Mouse (Mus musculus): ENCODE measurements around the gene Hist1h2bf.
A peak's percentile ranks its signal among the peaks of the same experiment; 100 is the strongest.
"Not testable (repeated sequence)": the region's sequence is repeated elsewhere in the genome, so short reads cannot be mapped to it uniquely, and the experiment has no call there.

The Hist1h2bf gene

DNA sequence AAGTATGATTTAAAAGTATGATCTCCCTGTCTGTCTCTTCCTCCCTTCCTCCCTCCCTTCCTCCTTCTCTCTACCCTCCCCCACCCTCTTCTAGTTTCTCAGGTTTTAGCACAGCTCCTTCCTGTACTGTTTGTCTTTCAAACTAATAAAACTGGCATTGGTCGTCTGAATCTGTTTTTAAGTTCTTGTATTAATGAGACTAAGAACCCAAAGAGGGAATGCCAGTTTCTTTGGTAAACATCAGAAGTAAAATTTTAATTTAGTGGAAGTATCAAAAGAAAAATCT, 12.9 kb upstream of the Hist1h2bf start:
- DNase-seq (ENCODE audit: low read depth, low spot score) = no peak

DNA sequence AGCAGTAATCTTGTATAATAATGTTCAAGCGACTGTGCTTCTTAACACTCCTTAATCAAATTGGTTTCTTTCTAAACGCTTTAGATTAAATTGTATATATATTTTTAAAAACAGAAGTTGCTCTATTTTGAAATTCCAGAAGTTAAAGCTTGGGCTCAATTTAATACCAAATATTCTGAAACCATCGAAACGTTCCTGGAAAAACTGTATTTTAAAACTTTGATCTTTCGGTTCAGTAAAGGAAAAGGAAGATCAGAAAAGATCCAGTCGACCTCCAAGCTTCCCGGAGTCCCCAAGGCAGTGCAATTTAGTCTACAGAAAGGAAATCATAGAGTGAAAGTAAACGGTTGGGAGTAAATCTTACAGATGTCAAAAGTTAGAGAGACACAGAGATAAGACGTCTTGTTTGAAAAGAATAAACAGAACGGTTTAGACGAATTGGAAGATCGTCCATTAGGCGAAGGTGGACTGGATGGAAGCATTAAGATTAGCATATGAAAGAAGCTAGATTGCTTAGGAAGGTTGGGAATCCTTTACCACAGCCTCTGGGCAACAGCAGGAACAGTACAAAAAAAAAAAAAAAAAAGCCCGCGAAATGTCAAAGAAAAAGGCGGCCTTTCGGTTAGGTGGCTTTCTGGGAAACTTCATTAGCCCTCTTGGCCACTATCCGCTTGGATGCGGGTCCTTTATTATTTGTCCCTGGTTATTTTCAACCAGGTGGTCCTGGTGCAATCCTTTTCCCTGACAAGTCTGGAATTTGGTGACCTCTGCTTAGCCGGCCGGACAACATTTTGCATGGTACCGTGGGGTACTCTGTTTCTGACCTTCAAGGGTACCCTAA, 12.3 kb upstream of the Hist1h2bf start:
- no peak for DNase-seq (ENCODE audit: low read depth, low spot score)

DNA sequence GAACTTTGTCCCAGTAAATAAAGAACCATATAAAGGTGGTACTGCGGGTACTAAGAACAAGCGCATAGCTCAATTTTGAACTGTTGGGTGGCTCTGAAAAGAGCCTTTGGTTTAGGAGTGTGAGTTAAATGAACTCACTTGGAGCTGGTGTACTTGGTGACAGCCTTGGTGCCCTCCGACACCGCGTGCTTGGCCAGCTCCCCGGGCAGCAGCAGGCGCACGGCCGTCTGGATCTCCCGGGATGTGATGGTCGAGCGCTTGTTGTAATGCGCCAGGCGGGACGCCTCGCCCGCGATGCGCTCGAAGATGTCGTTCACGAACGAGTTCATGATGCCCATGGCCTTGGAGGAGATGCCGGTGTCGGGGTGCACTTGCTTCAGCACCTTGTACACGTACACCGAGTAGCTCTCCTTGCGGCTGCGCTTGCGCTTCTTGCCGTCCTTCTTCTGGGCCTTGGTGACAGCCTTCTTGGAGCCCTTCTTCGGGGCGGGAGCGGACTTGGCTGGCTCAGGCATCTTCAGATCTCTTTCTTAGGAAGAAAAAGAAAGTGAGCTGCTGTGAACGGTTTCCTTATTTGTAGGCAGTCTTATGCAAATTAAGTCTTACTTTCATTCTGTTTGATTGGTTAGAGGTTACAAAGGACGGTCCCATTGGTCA, 11.6 kb upstream of the Hist1h2bf start:
- peak; percentile 93 for DNase-seq (ENCODE audit: low read depth, low spot score)

DNA sequence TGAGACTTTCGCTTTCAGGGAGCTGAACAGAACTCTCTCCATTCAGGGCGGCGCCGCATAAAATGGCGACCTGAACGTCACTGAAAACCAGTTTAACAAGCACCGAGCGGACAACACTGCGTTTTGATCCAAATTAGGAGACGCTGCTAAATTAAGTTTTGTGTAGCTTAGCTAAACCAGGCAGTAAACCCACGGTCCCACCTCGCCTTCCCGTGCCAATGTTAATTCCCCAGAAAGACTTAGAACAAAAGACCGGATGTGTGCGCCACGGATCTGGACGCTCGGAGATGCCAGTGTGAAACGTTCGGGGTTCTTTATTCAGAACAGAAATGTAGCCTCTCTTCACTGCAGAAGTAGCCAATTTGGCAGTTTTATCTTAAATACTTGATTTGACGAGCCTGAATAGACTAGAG, 11.0 kb upstream of the Hist1h2bf start:
- DNase-seq (ENCODE audit: low read depth, low spot score) = peak; percentile 52

DNA sequence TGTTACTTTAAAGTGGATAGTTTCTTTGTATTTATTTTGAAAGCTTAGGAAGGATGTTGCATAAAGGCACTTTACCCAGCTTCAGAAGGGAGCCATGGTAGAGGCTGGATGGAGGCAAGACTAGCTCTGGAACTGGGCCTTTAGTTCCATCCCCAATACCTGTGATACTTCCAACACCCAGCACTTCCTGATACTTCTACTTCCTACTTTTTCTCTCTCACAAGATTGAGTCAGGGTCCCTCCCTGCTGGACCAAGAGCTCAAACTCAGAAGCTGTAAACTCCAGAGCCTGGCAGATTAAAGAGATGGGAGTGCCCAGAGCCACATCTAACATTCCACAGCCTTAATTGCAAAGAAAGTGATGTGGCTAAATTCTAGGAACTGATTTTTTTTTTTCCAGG, 10.3 kb upstream of the Hist1h2bf start:
- no peak for DNase-seq (ENCODE audit: low read depth, low spot score)

DNA sequence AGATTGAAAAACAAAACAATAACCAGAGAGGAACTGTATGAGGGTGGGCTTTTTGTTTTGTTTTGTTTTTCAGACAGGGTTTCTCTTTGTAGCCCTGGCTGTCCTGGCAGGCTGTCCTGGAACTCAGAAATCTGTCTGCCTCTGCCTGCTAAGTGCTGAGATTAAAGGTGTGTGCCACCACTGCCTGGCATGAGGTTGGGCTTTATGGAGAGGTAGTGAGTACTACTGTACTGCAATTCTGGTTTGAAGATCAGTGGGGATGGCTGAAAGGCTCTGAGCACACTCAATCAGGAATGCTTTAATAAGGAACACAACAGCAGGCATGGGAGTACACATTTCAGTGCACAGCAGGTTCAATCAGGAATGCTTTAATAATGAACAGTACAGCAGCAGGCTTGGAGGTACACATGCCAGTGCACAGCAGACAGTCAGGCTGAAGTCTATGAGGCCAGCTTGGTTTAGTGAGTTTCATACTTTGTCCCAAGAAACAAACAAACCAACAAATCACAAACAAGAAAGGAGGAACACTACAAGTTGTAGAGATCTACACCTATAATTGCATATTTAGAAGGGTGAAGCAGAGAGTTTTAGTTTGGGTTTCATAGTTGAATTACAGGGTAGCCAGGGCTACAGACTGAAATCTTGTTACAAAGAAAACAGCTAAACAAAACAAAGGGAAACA, 9.5 kb upstream of the Hist1h2bf start:
- no peak for DNase-seq (ENCODE audit: low read depth, low spot score)

DNA sequence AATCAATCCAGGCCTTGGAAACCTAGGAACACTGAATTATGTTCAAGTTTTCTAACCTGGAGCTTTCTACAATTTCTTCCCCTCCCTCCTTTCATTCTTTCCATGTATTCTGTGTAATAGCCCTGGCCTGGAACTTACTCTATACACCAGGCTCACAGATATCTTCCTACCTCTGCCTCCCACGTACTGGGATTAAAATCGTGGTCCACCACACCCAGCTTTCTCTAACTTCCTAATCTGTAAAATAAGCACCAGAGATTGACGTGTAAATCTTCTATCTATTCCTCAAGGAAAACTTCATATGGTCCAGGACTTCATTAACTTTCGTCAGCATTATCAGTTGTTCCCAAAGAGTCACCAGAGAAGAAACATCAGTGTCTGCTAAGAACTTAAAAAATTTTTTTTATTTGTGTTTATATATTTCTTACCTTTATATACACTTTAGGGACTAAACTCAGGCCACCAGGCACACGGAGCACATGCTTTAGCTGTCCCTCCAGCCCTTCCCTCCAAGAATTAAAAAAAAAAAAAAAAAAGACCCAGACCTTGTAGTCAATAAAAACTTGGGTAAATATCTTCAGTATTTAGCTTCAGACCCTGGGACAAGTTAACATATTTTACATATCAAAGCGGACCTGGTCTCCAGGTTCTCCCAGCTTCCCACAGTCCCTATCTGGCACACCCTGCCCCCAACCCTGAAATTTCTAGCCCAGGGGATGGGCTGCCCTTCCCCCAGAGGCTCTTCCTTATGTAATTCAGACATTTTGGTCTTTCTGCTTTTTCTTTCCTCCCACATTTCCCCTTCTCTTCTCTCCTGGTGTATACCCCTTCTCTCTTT, 8.4 kb upstream of the Hist1h2bf start:
- DNase-seq (ENCODE audit: low read depth, low spot score) = no peak

DNA sequence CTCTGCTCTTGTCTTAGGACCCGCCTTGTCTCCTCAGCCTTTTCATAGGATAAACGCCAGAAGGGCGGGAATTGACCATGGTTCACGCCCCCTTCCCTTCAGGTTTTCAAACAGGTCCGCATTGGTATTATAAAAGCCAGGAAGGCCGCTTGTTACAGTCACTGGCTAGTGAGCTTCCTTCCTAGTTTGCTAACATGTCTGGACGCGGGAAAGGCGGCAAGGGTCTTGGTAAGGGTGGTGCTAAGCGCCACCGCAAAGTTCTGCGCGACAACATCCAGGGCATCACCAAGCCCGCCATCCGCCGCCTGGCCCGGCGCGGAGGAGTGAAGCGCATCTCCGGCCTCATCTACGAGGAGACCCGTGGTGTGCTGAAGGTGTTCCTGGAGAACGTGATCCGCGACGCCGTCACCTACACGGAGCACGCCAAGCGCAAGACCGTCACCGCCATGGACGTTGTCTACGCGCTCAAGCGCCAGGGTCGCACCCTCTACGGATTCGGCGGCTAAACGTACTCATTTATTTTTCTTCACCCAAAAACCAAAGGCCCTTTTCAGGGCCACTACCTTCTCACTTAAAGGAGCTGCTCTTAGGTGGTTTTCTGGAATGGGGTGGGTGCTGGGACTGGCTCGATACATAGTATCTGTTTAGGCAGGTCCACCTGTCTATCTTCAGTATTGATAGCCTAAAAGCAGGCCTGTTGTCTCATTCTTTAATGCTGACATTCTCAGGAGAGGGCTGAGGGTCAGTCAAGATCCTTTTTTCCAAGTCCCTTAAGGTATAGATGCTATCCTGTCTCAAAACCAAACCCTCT, 7.6 kb upstream of the Hist1h2bf start, which contains the start of gene Hist1h4d:
Gene Hist1h4d (plus strand): TSS at position 191 of the 811 bp plus-strand sequence.
- DNase-seq (ENCODE audit: low read depth, low spot score) = peak; percentile 96

DNA sequence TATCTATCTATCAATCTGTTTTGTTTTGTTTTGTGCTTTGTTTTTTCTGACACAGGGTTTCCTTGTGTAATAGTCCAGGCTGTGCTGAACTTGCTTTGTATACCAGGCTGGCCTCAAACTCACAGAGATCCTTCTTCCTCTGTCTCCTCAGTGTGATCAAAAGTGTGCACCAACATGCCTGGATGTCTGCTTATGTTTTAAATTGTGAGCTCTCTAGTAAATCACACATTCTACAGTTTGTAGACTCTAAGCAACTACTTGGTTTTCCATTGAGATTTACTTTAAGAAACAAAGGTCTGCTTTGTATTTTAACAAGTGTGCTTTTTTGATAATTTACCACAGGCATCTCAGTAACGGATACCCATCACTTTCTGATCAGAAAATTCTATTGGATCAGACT, 3.8 kb upstream of the Hist1h2bf start:
- DNase-seq (ENCODE audit: low read depth, low spot score) = no peak

DNA sequence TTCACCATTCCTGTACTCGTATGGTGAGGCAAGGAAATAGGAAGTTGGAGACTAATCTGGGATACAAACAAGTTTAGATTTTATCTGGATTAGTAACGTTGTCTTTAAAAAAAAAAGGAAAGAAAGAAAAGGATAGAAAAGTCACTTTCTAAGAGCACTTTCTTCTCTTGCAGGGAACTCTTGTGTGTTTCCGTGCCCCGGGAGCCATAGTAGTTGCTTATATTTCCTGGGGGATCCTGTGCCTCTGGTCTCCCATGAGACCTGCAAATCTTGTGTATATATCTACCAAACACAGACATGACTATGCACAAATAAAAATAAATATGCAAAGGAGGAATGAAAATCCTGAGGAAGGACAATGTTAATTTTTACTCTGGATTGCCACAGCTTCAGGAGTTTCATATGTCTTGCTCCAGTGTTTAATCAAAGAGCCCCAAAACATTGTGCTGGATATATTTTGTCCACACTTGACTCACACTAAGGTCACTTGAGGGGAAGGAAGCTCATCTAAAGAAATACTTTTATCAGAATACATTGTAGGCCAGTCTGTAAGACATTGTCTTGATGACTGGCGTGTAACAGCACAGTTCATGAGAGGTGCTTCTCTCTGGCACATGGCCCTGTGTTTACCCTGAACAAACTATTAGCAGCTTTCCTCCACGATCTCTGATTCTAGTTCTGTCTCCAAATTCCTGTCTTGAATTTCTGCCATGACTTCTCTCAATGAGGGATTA, 3.1 kb upstream of the Hist1h2bf start:
- no peak for DNase-seq (ENCODE audit: low read depth, low spot score)

DNA sequence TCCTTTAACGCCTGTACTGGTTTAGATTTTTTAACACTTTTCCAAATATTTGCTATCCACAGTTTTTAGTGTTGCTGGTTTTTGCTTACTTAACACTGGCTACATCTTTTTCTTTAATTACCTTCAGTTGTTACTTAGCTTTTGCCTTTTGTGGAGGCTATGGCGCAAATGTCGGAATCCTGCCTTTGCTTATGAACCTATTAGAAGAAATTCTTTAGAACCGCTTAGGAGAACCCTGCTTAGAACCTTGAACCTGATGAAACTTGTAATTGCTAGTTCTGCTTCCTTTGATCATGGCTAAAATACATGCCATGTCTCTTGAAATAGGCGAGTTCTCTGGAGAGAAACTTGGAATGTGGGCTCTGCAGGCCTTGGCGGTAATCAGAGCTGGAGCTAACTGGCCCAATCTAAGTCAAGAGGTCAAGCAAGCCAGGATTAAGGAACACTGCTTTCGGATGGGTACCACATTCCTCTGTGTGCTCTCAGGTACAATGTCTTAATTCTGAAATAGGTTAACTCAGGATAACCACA, 2.4 kb upstream of the Hist1h2bf start:
- DNase-seq (ENCODE audit: low read depth, low spot score) = no peak

DNA sequence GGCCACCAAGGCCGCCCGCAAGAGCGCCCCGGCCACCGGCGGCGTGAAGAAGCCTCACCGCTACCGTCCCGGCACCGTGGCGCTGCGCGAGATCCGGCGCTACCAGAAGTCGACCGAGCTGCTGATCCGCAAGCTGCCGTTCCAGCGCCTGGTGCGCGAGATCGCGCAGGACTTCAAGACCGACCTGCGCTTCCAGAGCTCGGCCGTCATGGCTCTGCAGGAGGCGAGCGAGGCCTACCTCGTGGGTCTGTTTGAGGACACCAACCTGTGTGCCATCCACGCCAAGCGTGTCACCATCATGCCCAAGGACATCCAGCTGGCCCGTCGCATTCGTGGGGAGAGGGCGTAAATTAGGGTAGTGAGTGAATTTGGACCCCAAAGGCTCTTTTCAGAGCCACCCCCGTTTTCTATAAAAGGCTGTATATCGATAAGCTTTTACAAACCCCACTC, 1.9 kb upstream of the Hist1h2bf start:
- not testable (repeated sequence) for DNase-seq (ENCODE audit: low read depth, low spot score)

DNA sequence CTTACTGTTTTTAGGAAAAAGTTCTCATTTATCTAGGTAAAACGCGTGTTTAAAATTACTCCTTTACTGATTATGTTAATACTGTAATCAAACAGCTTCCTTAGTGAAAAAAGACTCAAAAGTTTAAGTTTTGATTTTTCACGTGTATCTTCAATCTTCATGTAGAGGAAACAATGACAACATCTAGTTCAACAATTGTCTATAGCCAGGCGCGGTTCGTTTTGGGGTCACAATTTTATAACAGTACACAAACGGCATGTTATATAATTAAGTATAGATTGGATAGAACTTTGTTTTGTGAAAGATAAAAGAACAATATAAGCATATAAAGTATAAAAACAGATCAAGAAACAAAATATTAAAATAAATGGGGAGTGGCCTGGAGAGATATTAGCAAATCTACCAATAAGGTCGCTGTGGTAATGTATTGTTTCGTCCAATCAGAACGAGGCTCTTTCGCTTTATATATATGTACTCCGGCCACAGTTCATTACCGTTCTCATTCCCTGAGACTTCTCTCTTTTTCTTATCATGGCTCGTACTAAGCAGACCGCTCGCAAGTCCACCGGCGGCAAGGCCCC, 1.4 kb upstream of the Hist1h2bf start, which contains the start of gene Hist1h3d:
Gene Hist1h3d (plus strand): TSS at position 493 of the 581 bp plus-strand sequence.
- DNase-seq (ENCODE audit: low read depth, low spot score) = peak; percentile 71

DNA sequence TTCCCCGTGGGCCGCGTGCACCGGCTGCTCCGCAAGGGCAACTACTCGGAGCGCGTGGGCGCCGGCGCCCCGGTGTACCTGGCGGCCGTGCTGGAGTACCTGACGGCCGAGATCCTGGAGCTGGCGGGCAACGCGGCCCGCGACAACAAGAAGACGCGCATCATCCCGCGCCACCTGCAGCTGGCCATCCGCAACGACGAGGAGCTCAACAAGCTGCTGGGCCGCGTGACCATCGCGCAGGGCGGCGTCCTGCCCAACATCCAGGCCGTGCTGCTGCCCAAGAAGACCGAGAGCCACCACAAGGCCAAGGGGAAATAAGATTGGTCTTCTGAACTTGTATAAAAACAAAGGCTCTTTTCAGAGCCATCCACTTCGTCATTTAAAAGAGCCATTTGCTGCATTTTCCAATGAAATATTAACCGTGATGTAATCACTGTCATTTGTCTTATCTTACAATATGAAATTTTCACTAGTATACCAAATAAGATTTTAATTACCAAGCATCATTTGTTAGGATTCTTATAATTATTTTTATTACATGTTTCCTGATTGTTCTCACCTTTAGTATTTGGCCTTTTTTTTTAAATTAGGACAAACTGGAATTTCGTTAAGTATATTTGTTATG, 662 bp upstream of the Hist1h2bf start:
- not testable (repeated sequence) for DNase-seq (ENCODE audit: low read depth, low spot score)

DNA sequence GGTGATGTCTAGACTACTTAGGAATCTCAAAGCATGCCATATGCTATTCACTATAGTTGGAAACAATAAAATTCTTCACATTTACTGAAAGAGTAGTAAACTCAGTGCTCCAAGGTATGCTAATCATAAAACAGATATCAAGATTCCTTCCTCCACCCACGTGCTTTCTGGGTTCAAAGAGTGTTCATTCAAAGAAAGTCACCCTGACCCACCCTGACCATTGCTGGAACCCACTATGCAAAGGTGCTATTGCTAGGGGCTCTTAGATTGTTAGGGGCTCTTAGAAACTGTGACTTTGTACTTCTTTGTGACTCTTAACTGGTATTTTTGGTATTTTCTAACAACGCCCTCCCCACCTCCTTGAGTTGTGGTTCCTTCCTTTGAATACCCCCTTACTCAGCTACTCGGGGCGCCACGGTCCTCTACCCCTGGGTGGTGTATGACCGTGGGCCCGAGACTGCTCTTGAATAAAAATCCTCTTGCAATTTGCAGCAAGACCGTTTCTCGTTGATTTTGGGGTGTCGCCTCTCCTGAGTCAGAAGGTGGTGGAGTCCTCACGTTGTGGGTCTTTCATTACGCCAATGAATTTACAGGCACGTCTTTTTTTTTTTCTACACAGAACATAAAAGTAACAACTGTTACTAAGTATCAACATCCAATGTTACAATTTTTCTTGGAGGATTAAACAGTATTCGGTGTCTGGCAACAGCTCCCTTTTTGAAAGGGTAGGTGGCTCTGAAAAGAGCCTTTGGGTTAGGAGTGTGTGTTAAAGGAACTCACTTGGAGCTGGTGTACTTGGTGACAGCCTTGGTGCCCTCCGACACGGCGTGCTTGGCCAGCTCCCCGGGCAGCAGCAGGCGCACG, 730 bp downstream of the Hist1h2bf start:
- DNase-seq (ENCODE audit: low read depth, low spot score) = not testable (repeated sequence)

DNA sequence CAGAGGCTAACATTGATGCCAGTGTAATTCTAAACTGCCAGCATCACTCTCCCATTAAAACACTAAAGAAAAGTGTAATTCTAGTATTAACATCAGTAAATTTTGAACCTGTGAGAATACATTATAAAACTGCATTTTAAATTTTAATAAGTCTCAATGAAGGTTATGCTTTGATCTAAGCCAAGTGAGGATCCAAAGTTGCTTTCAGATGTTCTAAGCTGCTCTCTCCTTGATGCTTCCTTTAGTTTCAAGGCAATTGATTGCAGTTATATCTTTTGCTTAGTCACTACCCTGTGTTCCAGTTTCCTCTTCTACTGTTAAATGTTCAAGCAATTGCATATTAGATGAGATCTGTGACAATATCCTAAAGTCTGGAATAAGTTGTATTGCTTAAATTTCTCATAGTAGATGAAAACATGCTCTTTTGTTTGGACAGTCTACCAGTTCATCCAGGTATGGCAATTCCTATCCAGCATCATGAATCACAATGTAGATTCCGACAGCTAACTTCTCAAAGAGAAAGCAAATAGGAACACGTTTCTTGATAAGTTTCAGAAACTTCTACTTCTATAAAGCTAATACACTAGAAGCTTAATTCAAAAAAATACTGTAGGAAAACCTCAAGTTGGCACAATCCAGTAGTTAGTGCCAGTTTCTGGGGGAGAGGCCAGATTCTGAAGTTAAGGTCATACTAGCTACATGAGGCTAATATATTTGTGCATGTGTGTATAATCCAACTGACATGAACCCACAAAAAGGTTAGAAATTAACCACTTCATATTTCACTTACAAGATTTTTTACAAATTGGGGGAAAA, 1.6 kb downstream of the Hist1h2bf start:
- DNase-seq (ENCODE audit: low read depth, low spot score) = no peak
